Mouse (Mus musculus): Measurements from ENCODE around the gene Rpl10l.

Gene Rpl10l

DNA sequence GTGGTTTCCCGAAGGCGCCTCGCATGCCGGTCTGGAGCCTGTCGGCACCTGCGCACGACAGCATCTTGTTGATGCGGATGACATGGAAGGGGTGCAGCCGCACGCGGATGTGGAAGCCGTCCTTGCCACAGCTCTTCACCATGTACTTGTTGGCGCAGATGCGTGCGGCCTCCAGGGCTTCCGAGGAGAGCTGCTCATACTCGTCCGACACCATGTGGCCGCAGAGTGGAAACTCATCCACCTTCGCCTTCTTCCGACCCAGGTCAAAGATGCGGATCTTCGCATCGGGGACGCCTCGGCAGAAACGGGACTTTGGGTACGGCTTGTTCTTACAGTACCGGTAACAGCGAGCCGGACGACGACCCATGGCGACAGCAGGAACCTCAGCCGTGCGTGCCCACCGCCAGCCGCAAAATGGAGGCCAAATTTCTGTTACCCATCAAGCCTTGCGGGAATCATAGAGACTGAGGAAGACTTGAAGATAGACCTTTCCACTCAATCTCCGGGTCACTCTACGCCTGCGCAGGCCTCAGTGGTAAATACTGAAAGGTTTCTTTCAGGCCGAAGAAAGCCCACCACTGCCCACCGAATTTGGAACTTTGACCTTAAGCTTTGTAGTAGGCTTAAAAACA lies at the start of gene Rpl10l:
Rpl10l (minus strand) TSS at position 411 of the 632 bp plus-strand sequence.
- no peak for DNase-seq

DNA sequence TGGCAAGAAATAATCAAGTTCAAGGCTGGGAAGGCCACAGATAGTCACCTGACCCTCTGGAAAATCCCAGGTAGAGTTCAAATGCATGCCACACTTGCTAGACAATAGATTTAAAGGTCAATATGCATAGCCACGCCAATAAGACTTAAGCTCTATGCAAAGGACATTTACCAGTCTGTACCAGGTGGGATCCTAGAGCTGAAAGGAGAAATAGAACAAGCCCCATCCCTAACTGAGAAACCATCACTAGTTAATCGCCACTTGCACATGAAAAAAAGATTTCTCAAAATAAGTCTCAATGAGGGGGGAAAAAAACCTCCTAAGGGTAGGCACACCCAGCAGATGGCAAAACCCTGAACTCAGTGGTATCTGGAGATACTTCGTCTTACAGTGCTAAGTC lies 8.3 kb downstream of the Rpl10l start:
- DNase-seq: no peak

DNA sequence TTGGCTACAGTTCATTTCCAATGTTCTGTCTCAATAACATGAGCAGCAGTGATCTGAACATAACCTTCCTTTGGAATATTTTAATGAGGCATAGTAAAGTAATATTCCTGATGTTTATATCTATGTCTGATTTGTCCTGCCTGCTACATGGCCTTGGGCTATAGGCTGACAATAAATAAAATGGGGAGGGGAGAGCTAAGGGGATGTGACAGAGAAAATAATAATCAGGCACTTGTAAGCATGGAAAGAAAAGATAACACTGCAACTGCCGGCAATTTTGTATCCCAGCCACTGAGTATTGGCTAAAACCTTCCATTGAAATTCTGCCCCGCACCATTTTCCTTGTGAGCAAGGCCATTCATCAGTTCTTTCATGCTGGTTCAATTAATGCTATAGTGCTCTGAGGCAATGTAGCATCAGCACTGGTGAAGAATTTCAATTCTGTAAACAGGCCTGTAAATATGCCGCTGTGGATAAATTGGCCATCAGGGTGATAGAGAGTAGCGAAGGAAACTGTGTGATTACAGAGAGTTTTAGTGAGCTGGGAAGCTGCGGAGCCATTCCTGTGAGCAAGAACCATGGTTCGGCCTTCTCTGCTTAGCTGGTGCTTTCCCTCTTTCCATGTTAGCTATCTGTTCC lies 38.6 kb downstream of the Rpl10l start:
- DNase-seq: no peak

DNA sequence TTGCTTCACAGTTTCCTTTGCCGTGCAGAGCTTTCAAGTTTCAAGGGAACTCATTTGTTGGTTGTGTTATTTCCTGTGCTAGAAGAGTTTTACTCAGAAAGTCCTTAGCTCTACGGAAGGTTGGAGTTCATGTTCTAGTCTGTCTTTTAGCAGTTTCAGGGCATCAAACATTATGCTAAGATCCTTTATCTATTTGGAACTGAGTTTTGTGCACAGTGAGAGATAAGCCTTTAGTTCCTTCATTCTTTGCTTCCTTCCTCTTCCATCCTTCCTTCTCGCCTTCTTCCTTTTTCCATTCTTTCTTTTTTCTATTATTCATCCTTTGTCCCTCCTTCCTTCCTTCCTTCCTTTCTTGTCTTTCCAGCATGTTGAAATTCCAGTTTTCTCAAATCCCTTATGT lies 50.0 kb downstream of the Rpl10l start:
- DNase-seq: no peak
